Mouse (Mus musculus) brain, embryonic 14.5 days (tissue): ENCODE data around the gene Etl4.

ENCODE experiments used
- CTCF ChIP-seq: fragments of 200-500 bp; IDR thresholded peaks from 2 replicates; pipeline ENCODE4 v1.5.1; 2012; ENCODE audit warnings: inconsistent platforms, mild to moderate bottlenecking, moderate library complexity, borderline replicate concordance; ENCODE audit not compliant: insufficient read depth, insufficient read length; ENCODE audit errors: extremely low read depth
- POLR2A ChIP-seq: fragments of 200-500 bp; IDR thresholded peaks from 2 replicates; pipeline ENCODE4 v1.6.1; 2012; ENCODE audit warnings: mild to moderate bottlenecking, inconsistent platforms, borderline replicate concordance; ENCODE audit not compliant: poor library complexity, insufficient read depth, insufficient read length, severe bottlenecking; ENCODE audit errors: extremely low read depth

DNA sequence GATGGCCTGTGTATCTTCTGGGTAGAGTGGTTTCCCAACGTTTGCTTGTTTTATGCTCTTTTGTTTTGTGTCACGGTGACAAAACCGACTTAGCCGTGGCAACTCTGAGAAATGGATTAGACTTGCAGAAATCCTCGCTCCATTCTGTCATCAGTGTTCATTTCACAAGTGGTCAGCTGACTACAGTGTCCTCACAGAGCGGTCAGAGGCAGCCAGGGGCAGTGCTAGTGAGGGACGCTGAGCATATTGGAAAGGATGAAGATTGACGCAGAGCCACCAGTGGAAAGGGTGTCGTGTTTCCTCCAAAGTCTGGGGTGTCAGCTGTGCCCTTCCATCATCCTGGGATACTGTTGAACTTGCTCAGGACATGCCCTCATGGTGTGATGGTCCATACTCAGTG is 733.2 kb downstream of the Etl4 start:
- TF ChIP-seq CTCF, result no peak
- no peak for TF ChIP-seq POLR2A
